Mouse (Mus musculus) layer of hippocampus, adult 18-20 months (tissue): ENCODE measurements around the gene Gimd1. TPM values are rescaled to one million over a fixed set of nuclear protein-coding genes. Genes with fewer than 3 reads are reported as not detected.

Experiments
- total RNA-seq, 2 experiments: library from RNA; stranded (reverse); gene quantifications; 2 replicates each; pipeline ENCODE4 v1.2.3; 2021

The Gimd1 gene
- total RNA-seq, 2 experiments from 2014 or later: not detected

Other genes with a start within 250 kb of the Gimd1 start
- 10 to 100 TPM; 33.2 to 34.6 TPM for gene Tbck, start 54.3 kb downstream of the Gimd1 start, total RNA-seq
- 10 to 100 TPM; 60.6 to 61.0 TPM for gene Aimp1, start 54.5 kb downstream of the Gimd1 start, total RNA-seq